Mouse (Mus musculus) liver, embryonic 14.5 days (tissue): ENCODE data around the gene Birc7. TPM values are rescaled to one million over a fixed set of nuclear protein-coding genes. Genes with fewer than 3 reads are reported as not detected.

Experiments used
- ATAC-seq: fragments of 200-750 bp; cut with Nextera tagmentation; 2 replicates; pipeline ENCODE4 v1.8.0; 2017; ENCODE audit warnings: moderate number of reproducible peaks, mild to moderate bottlenecking, moderate library complexity; ENCODE audit not compliant: insufficient read depth
- DNase-seq, 3 experiments: peaks; one replicate each; pipeline ENCODE4 v3.0.0-alpha.2; 2012 to 2013; ENCODE audit warnings: low read depth in 3 of 3, low spot score in 3 of 3
- H3K27ac ChIP-seq: fragments of 300-500 bp; sonication (generic); 2 replicates; pipeline ENCODE4 v1.5.1; 2014; ENCODE audit warnings: moderate library complexity, mild to moderate bottlenecking, control low read depth, inconsistent platforms
- H3K27me3 ChIP-seq: fragments of 300-500 bp; sonication (generic); 2 replicates; pipeline ENCODE4 v1.6.1; 2014; ENCODE audit warnings: mild to moderate bottlenecking, low read length, moderate library complexity; ENCODE audit not compliant: control insufficient read depth, insufficient read depth
- H3K36me3 ChIP-seq: fragments of 300-500 bp; sonication (generic); replicated peaks from 2 replicates; pipeline ENCODE4 v1.6.1; 2014; ENCODE audit warnings: low read depth; ENCODE audit not compliant: control insufficient read depth, insufficient read depth
- H3K4me1 ChIP-seq, 2 experiments: fragments of 200-500 bp in 1 of 2; fragments of 300-500 bp in 1 of 2; sonication (generic) in 1 of 2; replicated peaks; 2 replicates each; pipeline ENCODE4 v1.6.1; 2012 to 2014; ENCODE audit warnings: antibody characterized with exemption in 1 of 2, inconsistent platforms in 1 of 2, low read length in 1 of 2; ENCODE audit not compliant: control insufficient read depth in 2 of 2, insufficient read depth in 2 of 2
- H3K4me2 ChIP-seq: fragments of 300-500 bp; sonication (generic); 2 replicates; pipeline ENCODE4 v1.6.1; 2014; ENCODE audit warnings: low read depth, mild to moderate bottlenecking, control low read depth, moderate library complexity
- H3K4me3 ChIP-seq, 2 experiments: fragments of 200-500 bp in 1 of 2; fragments of 300-500 bp in 1 of 2; sonication (generic) in 1 of 2; 2 replicates each; pipeline ENCODE4 v1.5.1; 2012 to 2014; ENCODE audit warnings: low read depth in 2 of 2, low read length in 2 of 2, mild to moderate bottlenecking in 2 of 2, control low read depth in 1 of 2, inconsistent platforms in 1 of 2, moderate library complexity in 1 of 2; ENCODE audit not compliant: insufficient read depth in 1 of 2
- H3K9ac ChIP-seq: fragments of 300-500 bp; sonication (generic); replicated peaks from 2 replicates; pipeline ENCODE4 v1.6.1; 2014; ENCODE audit warnings: mild to moderate bottlenecking, control low read depth, moderate library complexity
- H3K9me3 ChIP-seq: fragments of 300-500 bp; sonication (generic); 2 replicates; pipeline ENCODE4 v1.6.1; 2016; ENCODE audit warnings: low read length, mixed read lengths; ENCODE audit not compliant: control insufficient read depth
- CTCF ChIP-seq: IDR thresholded peaks from 2 replicates; pipeline ENCODE4 v1.5.1; 2016; ENCODE audit warnings: antibody characterized with exemption, low read depth, control low read depth
- EP300 ChIP-seq: IDR thresholded peaks from 2 replicates; pipeline ENCODE4 v1.6.1; 2016; ENCODE audit warnings: antibody characterized with exemption, low read depth
- WGBS: fragments of 180-500 bp; shearing (Covaris S2); extraction: QIAGEN DNeasy Blood & Tissue Kit; methylation state at CpG from one replicate; pipeline ENCODE4 v1.1.7; 2014; ENCODE audit not compliant: insufficient replicate concordance; 5-methylcytosine and 5-hydroxymethylcytosine counted together
- polyA plus RNA-seq, 2 experiments: library from polyadenylated mRNA; depleted of rRNA in 1 of 2; stranded (reverse) in 1 of 2; unstranded in 1 of 2; fragments of >200 nt; fragmentation: Nextera tagmentation in 1 of 2; extraction: Ambion mirVana in 1 of 2; gene quantifications; 2 replicates each; pipeline versions ENCODE4 v1.2.1 to v1.2.3; 2012 to 2014

Gene Birc7
- polyA plus RNA-seq, 2 experiments, result not detected

GRCm38 (mm10) chr2:180896819-180897625 is 31.8 kb upstream of the Birc7 start:
- ATAC-seq, result no peak
- no peak for DNase-seq
- 58% methylated on average over 15 of the region's 15 CpGs for WGBS

GRCm38 (mm10) chr2:180897857-180898256 is 31.0 kb upstream of the Birc7 start:
- no peak for ATAC-seq
- no peak for TF ChIP-seq EP300
- TF ChIP-seq CTCF, result no peak
- Histone ChIP-seq H3K27ac (no peak overlapping the region), H3K9ac (no peak overlapping the region), H3K27me3 (peaks cover 36% of the 10 kb centered on the region), H3K9me3 (no peaks in the 10 kb centered on the region), H3K36me3 (no peaks in the 10 kb centered on the region), H3K4me2 (no peak overlapping the region), H3K4me3 (no peak overlapping the region), H3K4me1 (no peaks in the 10 kb centered on the region)
- 66% methylated on average over 6 of the region's 6 CpGs for WGBS
- no peak for DNase-seq

More at GRCm38 (mm10) chr2:180896819-180897625, 31.8 kb upstream of the Birc7 start:
- Histone ChIP-seq H3K4me1 (no peaks in the 10 kb centered on the region), H3K27me3 (peaks cover 45% of the 10 kb centered on the region), H3K4me2 (no peak overlapping the region), H3K4me3 (no peak overlapping the region), H3K36me3 (no peaks in the 10 kb centered on the region), H3K9ac (no peak overlapping the region), H3K9me3 (no peaks in the 10 kb centered on the region), H3K27ac (no peak overlapping the region)
- no peak for TF ChIP-seq EP300
- TF ChIP-seq CTCF, result no peak

- no peak for DNase-seq
- H3K36me3 ChIP-seq, result no peaks in the 10 kb centered on the region; the same call in 1 of the 2 replicates
- no peak overlapping the region for H3K27ac ChIP-seq
- TF ChIP-seq CTCF, result peak; percentile 58
- TF ChIP-seq EP300, result no peak
- no peak overlapping the region for H3K4me3 ChIP-seq
- ATAC-seq, result no peak
- H3K4me1 ChIP-seq, result peaks cover 0 to 4% of the 10 kb centered on the region in 2 experiments; a peak in 1 of 4 replicates
- no peaks in the 10 kb centered on the region for H3K27me3 ChIP-seq
- no peaks in the 10 kb centered on the region for H3K9me3 ChIP-seq
- H3K9ac ChIP-seq, result no peak overlapping the region
- no peak overlapping the region for H3K4me2 ChIP-seq
- 36% methylated on average over 2 of the region's 2 CpGs for WGBS
Observed at GRCm38 (mm10) chr2:180902086-180902485, 26.7 kb upstream of the Birc7 start.

- Histone ChIP-seq H3K36me3 (peaks cover 8% of the 10 kb centered on the region), H3K27me3 (no peaks in the 10 kb centered on the region), H3K4me2 (no peak overlapping the region), H3K4me1 (peaks cover 0 to 4% of the 10 kb centered on the region in 2 experiments; a peak in 1 of 4 replicates), H3K4me3 (no peak overlapping the region), H3K9me3 (no peaks in the 10 kb centered on the region), H3K27ac (no peak overlapping the region), H3K9ac (no peak overlapping the region)
- 86% methylated on average over 18 of the region's 18 CpGs for WGBS
- DNase-seq (no peak), ATAC-seq (no peak)
- TF ChIP-seq CTCF (no peak), EP300 (no peak)
Observed at GRCm38 (mm10) chr2:180904435-180905208, 24.2 kb upstream of the Birc7 start.
